Mouse (Mus musculus) stomach, embryonic 16.5 days (tissue): ENCODE results near the gene Gabarapl2. TPM values are rescaled to one million over a fixed set of nuclear protein-coding genes. Genes with fewer than 3 reads are reported as not detected.

ENCODE experiments used
- ATAC-seq: fragments of 200-750 bp; cut with Nextera tagmentation; 2 replicates; pipeline ENCODE4 v1.8.0; 2017; ENCODE audit warnings: moderate number of reproducible peaks, moderate TSS enrichment; ENCODE audit not compliant: insufficient read depth, low FRiP score
- H3K27ac ChIP-seq: fragments of 300-500 bp; sonication (generic); 2 replicates; pipeline ENCODE4 v1.5.1; 2014; ENCODE audit warnings: low read length
- H3K27me3 ChIP-seq: fragments of 300-500 bp; sonication (generic); 2 replicates; pipeline ENCODE4 v1.6.1; 2014; ENCODE audit warnings: low read length, control low read depth, mixed read lengths; ENCODE audit not compliant: control insufficient read depth, insufficient read depth
- H3K36me3 ChIP-seq: fragments of 300-500 bp; sonication (generic); 2 replicates; pipeline ENCODE4 v1.6.1; 2014; ENCODE audit warnings: low read length; ENCODE audit not compliant: control insufficient read depth, insufficient read depth
- H3K4me1 ChIP-seq: fragments of 300-500 bp; sonication (generic); 2 replicates; pipeline ENCODE4 v1.6.1; 2014; ENCODE audit warnings: low read length, control low read depth, mixed read lengths; ENCODE audit not compliant: control insufficient read depth, insufficient read depth
- H3K4me2 ChIP-seq: fragments of 300-500 bp; sonication (generic); 2 replicates; pipeline ENCODE4 v1.6.1; 2014; ENCODE audit warnings: low read depth, low read length, mixed read lengths
- H3K4me3 ChIP-seq: fragments of 300-500 bp; sonication (generic); replicated peaks from 2 replicates; pipeline ENCODE4 v1.5.1; 2014; ENCODE audit warnings: mild to moderate bottlenecking, low read length
- H3K9ac ChIP-seq: fragments of 300-500 bp; sonication (generic); 2 replicates; pipeline ENCODE4 v1.6.1; 2014; ENCODE audit warnings: low read length
- H3K9me3 ChIP-seq: fragments of 300-500 bp; sonication (generic); replicated peaks from 2 replicates; pipeline ENCODE4 v1.6.1; 2016; ENCODE audit warnings: low read length, control low read depth; ENCODE audit not compliant: control insufficient read depth
- WGBS: fragments of 180-500 bp; shearing (Covaris S2); extraction: QIAGEN DNeasy Blood & Tissue Kit; methylation state at CpG from one replicate; pipeline ENCODE4 v1.1.7; 2014; 5-methylcytosine and 5-hydroxymethylcytosine counted together
- polyA plus RNA-seq: library from polyadenylated mRNA; unstranded; fragments of >200 nt; fragmentation: Nextera tagmentation; extraction: Ambion mirVana; gene quantifications from 2 replicates; pipeline ENCODE4 v1.2.1, GENCODE M21; 2015

The Gabarapl2 gene
- polyA plus RNA-seq, 1 experiment from 2014 or later, result 199 TPM

- Histone ChIP-seq H3K4me3 (no peak overlapping the region), H3K36me3 (0 out of 2 replicates have a peak, but pooled peaks cover 5% of the 10 kb centered on the region), H3K4me1 (no peaks in the 10 kb centered on the region), H3K27me3 (no peaks in the 10 kb centered on the region), H3K4me2 (no peak overlapping the region), H3K27ac (no peak overlapping the region), H3K9ac (no peak overlapping the region), H3K9me3 (0 out of 2 replicates have a peak, but pooled peaks cover 2% of the 10 kb centered on the region)
- 55% methylated on average over 5 of the region's 5 CpGs for WGBS
- ATAC-seq, result no peak
Observed at GRCm38 (mm10) chr8:111968991-111969390, 28.5 kb downstream of the Gabarapl2 start.

- H3K36me3 ChIP-seq, result 0 out of 2 replicates have a peak, but pooled peaks cover 7% of the 10 kb centered on the region
- ATAC-seq, result no peak
- H3K4me1 ChIP-seq, result no peaks in the 10 kb centered on the region
- H3K9me3 ChIP-seq, result 0 out of 2 replicates have a peak, but pooled peaks cover 5% of the 10 kb centered on the region
- WGBS, result 94% methylated on average over 12 of the region's 12 CpGs
- no peak overlapping the region for H3K27ac ChIP-seq
- no peak overlapping the region for H3K4me3 ChIP-seq
- no peak overlapping the region for H3K9ac ChIP-seq
- no peaks in the 10 kb centered on the region for H3K27me3 ChIP-seq
- H3K4me2 ChIP-seq, result no peak overlapping the region
Observed at GRCm38 (mm10) chr8:111974138-111974537, 33.6 kb downstream of the Gabarapl2 start.

DNA sequence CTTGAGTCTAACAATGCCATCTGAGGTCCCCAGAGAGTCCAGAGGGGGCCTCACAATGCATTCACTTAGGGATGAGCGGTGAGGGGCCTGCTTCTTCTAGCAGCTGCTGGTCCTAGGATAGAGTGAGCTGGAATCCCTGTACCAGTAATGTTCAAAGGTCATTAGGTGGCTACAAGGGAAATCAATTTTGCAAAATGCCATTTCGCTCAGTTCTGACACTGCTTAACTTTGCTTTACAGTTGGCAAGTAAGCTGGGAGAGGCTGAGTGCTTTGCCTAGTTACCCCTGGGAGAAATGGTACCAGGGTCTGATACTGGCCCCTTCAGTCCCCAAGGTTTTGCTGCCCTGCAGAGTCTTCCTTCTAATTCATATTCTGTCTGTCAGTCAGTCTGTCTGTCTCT, 35.2 kb downstream of the Gabarapl2 start:
- no peak for ATAC-seq
- no peaks in the 10 kb centered on the region for H3K27me3 ChIP-seq
- 0 out of 2 replicates have a peak, but pooled peaks cover 7% of the 10 kb centered on the region for H3K36me3 ChIP-seq
- H3K4me2 ChIP-seq, result no peak overlapping the region
- WGBS, result 89% methylated on average over 2 of the region's 2 CpGs
- H3K4me3 ChIP-seq, result no peak overlapping the region
- H3K9ac ChIP-seq, result no peak overlapping the region
- H3K27ac ChIP-seq, result no peak overlapping the region
- 0 out of 2 replicates have a peak, but pooled peaks cover 5% of the 10 kb centered on the region for H3K9me3 ChIP-seq
- no peaks in the 10 kb centered on the region for H3K4me1 ChIP-seq

DNA sequence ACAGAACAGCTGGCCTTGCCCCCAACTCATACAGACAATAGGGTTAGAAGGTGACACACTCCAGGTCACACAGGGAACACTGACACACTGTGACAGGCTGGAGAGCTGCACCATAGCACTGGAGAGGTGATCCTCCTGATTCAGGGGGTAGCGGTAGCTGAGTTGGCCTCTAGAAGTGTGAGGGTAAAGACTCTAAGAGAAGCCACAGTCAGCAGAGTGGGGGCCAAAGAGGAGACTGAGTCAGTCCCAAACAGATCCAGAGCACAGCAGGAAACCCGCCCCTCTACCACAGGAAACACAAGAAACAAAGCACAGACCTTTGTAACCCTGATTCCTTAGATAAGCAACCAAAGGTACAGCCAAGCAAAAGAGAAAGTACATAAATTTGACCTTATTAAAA, 35.8 kb downstream of the Gabarapl2 start:
- WGBS, result 86% methylated on average over 2 of the region's 2 CpGs
- no peaks in the 10 kb centered on the region for H3K4me1 ChIP-seq
- H3K27ac ChIP-seq, result no peak overlapping the region
- H3K36me3 ChIP-seq, result 0 out of 2 replicates have a peak, but pooled peaks cover 7% of the 10 kb centered on the region
- no peak for ATAC-seq
- H3K9ac ChIP-seq, result no peak overlapping the region
- no peaks in the 10 kb centered on the region for H3K27me3 ChIP-seq
- 0 out of 2 replicates have a peak, but pooled peaks cover 5% of the 10 kb centered on the region for H3K9me3 ChIP-seq
- H3K4me3 ChIP-seq, result no peak overlapping the region
- H3K4me2 ChIP-seq, result no peak overlapping the region

DNA sequence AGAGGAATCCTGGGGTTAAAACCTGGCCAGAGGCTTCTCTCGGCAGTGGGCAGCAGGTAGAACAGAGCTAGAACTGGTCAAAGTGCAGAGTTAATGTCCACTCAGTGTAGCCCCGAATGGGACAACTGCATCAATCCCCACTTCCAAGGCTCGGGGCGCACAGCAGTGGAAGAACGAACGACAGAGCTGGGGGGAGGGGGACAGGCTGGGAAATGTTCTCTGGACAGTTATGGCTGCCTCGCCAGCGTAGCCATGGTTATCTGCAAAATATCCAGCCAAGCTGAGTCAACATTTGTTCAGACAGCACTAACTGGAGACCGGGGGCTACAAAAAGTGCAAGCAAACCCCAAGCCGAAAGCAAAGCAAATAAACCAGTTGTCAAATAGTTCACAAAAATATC, 37.6 kb downstream of the Gabarapl2 start:
- no peak overlapping the region for H3K27ac ChIP-seq
- WGBS, result 68% methylated on average over 10 of the region's 10 CpGs
- 0 out of 2 replicates have a peak, but pooled peaks cover 6% of the 10 kb centered on the region for H3K36me3 ChIP-seq
- no peaks in the 10 kb centered on the region for H3K27me3 ChIP-seq
- H3K9me3 ChIP-seq, result 0 out of 2 replicates have a peak, but pooled peaks cover 5% of the 10 kb centered on the region
- H3K4me1 ChIP-seq, result no peaks in the 10 kb centered on the region
- H3K4me2 ChIP-seq, result no peak overlapping the region
- ATAC-seq, result no peak
- H3K9ac ChIP-seq, result no peak overlapping the region
- H3K4me3 ChIP-seq, result no peak overlapping the region

DNA sequence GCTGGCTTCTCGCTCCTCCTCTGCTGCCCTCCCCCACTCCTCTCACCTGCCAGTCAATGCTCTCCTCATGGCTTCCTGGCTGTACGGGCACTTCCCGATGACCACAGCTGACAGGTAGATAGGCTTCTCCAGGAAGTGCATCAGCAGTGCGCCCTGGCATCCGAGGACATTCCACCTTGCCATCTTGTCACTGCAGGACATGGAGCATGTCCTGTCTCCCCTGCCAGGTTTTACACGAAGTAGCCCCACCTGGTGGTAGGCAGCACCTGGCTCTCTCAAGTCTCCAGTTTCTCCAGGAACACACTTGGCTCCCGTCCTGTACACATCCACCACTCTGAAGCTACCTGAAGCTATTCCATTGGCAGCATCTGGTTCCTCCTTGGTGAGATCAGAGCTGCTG, 41.6 kb downstream of the Gabarapl2 start:
- ATAC-seq, result no peak
- Histone ChIP-seq H3K4me1 (no peaks in the 10 kb centered on the region), H3K4me3 (no peak overlapping the region), H3K36me3 (no peaks in the 10 kb centered on the region; the same call in 1 of the 2 replicates), H3K9me3 (no peaks in the 10 kb centered on the region), H3K27me3 (no peaks in the 10 kb centered on the region), H3K9ac (no peak overlapping the region), H3K27ac (no peak overlapping the region), H3K4me2 (no peak overlapping the region)
- 74% methylated on average over 7 of the region's 7 CpGs for WGBS

DNA sequence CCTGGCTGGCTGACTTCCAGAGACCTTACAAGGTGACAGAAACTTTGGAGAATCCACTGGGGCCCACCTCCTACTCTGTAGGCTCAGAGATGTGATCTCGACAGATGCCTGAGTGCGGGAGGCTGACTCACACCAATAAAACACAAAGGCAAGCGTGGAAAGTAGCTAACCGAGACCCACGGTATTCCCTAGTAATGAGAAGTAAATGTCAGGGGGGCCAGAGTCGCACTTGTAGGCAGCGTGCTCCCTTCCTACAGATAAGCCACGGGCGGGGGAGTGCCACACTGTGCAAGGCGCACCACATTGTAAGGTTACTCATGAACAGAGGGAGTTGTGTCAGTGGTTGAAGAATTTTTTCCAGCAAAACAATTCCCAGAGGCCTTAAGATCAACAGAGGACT, 44.0 kb downstream of the Gabarapl2 start:
- ATAC-seq, result no peak

DNA sequence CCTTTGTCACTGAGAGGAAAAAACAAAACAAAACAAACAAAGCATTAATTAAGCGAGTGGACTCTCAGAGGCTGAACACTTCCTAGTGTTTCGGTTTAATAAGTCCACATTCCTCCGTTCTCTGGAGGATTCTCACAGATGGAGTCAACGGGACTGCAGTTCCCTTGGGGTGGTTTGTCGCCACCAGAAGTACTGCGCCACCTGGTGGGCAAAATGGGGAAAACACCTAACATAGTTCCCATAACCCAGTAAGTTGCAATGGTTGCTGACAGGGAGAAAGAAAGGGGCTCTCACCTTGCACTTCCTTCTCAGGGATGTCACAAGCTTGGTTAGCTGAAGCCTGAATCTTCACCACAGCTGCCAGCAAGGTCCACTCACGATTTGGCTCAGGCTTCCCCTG, 49.4 kb downstream of the Gabarapl2 start:
- Histone ChIP-seq H3K9me3 (no peaks in the 10 kb centered on the region), H3K27me3 (no peaks in the 10 kb centered on the region), H3K27ac (no peak overlapping the region), H3K4me3 (no peak overlapping the region), H3K9ac (no peak overlapping the region), H3K4me2 (no peak overlapping the region), H3K4me1 (peaks cover 7% of the 10 kb centered on the region), H3K36me3 (peaks cover 5% of the 10 kb centered on the region)
- 12% methylated on average over 7 of the region's 7 CpGs for WGBS
- ATAC-seq, result no peak

More for the DNA sequence above, 44.0 kb downstream of the Gabarapl2 start:
- H3K4me2 ChIP-seq, result no peak overlapping the region
- no peak overlapping the region for H3K27ac ChIP-seq
- 70% methylated on average over 10 of the region's 10 CpGs for WGBS
- peaks cover 5% of the 10 kb centered on the region for H3K36me3 ChIP-seq
- H3K9ac ChIP-seq, result no peak overlapping the region
- H3K4me1 ChIP-seq, result no peaks in the 10 kb centered on the region
- H3K4me3 ChIP-seq, result no peak overlapping the region
- H3K27me3 ChIP-seq, result no peaks in the 10 kb centered on the region
- H3K9me3 ChIP-seq, result no peaks in the 10 kb centered on the region

DNA sequence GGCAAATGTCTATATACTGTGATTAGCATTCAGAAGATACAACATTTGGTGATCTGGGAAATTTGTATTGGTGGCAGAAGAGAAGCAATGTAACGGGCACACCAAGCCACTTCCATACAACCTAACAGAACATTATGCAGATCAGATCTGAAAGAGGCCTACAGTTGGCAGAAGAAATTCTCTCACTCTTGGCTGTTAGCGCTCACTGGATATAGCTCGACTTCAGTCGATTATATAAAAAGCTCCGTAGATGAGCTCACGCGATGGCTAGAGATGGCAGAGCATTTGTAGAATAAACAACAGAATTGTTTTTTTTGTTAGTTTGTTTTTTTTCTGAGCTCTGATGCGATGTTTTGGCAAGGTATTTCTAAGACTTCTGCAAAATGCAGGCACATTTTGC, 50.8 kb downstream of the Gabarapl2 start:
- H3K9me3 ChIP-seq, result no peaks in the 10 kb centered on the region
- no peak overlapping the region for H3K27ac ChIP-seq
- peak overlapping the region; percentile 73 for H3K4me3 ChIP-seq
- H3K4me2 ChIP-seq, result peak overlapping the region; percentile 82
- H3K36me3 ChIP-seq, result peaks cover 5% of the 10 kb centered on the region; the same call in 1 of the 2 replicates
- WGBS, result 52% methylated on average over 8 of the region's 8 CpGs
- H3K27me3 ChIP-seq, result no peaks in the 10 kb centered on the region
- H3K4me1 ChIP-seq, result peaks cover 7% of the 10 kb centered on the region
- ATAC-seq, result no peak
- H3K9ac ChIP-seq, result peak overlapping the region; percentile 83
